Mouse (Mus musculus) thymus, postnatal 25 days (tissue): ENCODE measurements around the gene Snrnp27.

Experiments
- DNase-seq: peaks from one replicate; pipeline ENCODE4 v3.0.0; 2022

Snrnp27 gene

DNA sequence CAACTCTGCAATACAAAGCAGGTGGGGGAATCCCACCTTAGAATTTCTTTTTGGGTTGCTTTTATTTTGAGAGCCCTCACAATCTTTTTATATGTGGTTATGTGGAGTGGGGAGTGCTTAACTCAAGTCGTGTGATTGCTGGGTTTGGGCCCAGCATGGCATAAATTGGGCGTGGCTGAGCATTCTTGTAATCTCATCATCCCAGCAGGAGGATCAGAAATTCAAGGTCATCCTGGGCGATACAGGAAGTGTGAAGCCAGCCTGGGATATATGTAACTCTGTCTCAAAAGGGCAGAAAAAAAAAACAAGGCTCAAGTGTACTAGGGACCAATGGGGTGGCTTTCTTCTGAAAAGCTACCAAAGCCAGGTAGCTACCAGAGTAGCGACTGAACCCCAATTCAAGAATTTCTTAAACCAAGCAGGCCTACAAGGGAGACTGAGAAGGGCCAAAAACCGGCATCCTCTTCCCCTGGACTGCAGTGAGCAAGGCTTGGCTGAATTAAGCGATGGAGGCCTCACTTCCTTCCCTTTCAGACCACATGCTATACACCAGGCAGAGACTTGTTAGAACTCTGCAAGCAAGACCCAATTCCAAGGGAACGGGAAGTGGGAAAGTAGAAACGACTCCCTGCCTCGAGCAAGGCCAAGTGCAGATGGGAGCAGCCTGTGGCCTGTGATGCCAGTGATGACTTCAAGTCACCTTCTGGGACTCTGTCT lies 24.0 kb downstream of the Snrnp27 start:
- DNase-seq, result no peak

- DNase-seq, result no peak
Observed at GRCm38 (mm10) chr6:86658501-86658900, 25.8 kb downstream of the Snrnp27 start.

- no peak for DNase-seq
Observed at GRCm38 (mm10) chr6:86654270-86654916, 29.9 kb downstream of the Snrnp27 start.

DNA sequence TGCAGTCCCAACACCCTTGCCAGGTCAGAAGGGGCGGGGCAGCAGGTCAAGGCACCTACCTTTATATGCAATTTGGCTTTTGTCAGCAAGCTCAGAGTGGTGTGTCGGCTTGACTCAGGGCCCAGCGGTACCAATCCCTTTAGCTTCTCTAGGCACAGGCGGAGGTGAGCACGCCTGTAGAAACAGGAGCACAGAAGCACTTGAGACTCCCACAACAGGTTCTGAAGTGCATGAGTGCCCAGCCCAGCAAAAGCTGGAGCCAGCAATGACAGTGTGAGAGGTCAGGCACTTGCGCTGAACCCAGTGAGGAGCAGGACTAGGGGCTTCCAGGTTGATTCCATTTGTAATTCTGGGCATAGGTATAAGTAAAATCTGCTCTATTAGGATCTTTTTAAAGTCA lies 31.3 kb downstream of the Snrnp27 start:
- no peak for DNase-seq

- no peak for DNase-seq
Observed at GRCm38 (mm10) chr6:86646143-86646542, 38.2 kb downstream of the Snrnp27 start.

- DNase-seq, result no peak
Observed at GRCm38 (mm10) chr6:86645551-86645950, 38.8 kb downstream of the Snrnp27 start.

DNA sequence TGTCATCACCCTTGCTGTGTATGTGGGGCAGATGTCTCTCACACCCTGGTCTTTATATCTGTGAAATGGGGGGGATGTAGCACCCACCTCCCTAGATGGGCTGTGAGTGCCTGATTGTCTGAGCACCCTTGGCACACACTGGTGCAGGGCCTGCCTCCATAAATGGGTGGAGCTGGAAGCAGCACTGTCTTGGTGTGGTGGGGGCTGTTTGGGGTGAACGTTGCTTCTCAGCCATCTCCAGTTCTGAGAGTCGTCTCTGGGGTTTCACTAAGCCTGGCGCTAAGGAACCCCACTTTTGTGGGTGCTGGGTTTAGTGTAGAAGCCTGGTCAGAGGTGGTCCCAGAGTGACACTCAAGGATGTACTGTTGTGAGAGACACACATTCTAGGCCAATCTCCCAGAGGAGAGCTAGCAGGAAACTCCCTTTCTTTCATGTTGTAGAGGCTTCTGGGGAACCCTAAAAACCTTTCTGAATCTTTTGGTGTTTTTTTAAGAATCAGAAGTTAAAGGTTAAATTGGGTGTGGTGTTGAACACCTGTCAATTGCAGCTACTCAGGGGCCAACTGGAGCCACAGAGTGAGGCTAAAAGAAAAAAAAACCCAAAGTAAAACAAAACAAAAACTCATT lies 39.4 kb downstream of the Snrnp27 start:
- peak; percentile 25 for DNase-seq

DNA sequence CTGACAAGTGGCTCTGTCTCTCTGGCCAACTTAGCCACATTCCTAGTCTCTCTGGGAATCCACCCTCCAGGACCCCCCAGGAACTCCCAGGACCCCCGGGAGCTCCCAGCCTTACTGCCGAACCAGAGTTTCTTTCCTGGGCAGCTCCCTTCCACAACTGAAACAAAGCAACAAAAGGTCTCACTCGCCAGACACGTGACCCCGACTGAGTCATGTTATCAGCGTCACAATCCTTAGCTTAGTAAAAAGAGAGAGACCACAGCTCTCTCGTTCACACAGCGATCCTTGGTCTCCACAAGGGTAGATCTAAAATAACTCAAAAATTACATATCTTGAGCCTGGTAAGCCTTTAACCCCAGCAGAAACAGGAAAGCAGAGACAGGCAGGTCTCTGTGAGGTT lies 42.6 kb downstream of the Snrnp27 start:
- DNase-seq, result no peak

DNA sequence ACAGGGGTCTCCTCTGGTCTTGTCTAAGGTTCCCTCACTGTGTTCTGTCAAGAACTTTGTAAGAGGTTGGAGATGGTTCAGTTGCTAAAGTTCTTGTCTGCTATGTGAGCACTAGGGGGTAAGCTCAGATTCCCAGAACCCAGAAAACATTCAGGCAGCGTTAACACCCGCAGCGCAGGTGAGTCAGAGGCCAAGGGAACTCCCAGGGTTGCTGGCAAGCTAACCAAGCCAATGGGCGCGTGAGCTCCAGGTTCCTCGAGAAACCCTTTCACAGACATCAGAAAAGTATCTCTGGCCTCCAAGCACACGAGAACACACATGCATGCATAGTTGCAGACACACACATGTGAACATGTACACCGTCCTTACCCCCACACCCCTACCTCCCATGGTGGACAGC lies 43.5 kb downstream of the Snrnp27 start:
- no peak for DNase-seq

GRCm38 (mm10) chr6:86640161-86640560 lies 44.2 kb downstream of the Snrnp27 start:
- no peak for DNase-seq

DNA sequence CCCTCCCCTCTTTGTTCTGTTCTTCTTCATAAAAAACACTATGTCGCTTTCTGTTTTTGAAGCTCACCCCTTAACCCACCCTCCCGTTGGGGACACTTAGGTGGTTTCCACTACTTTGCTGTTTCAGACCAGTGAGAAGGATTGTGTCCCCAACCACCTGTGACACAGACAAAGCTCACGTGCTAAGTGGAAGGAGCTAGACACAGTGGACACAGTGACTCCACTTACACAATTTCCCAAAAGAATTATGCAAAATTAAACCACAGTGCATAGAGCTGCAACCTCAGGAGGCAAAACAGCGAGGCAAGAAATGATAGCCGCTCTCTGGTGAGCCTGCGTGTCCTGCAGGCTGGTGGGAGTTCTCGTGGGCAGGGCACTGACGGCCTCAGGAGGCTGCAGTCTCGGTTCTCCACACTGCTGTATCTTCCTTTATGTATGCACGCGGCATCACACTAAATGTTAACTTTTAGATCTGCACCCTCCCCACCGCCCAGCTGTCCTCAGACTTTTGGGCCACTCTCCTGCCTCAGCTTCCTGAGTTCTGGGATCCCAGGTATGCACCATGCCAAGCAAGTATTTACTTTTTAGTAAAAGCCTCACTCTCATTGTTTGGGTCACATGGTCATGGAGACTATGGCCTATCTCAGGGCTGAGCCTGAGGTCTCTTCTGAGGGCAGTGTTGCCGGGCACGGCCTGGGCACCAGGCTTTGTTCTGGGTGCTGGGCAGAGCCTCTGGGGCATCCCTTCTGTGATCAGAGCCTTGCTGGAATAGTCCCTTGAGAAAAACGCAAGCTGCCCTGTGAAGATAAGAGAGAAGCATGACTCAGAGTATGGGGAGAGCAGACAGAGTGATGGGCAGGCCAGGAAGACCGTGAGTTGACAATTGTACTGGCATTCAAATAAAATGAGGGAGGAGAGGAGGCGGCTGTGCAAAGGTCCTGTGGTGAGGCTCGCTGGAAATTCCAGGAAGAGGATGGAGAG lies 44.9 kb downstream of the Snrnp27 start:
- DNase-seq, result no peak

- DNase-seq, result no peak
Observed at GRCm38 (mm10) chr6:86638434-86638833, 45.9 kb downstream of the Snrnp27 start.

- no peak for DNase-seq
Observed at GRCm38 (mm10) chr6:86637860-86638259, 46.5 kb downstream of the Snrnp27 start.

DNA sequence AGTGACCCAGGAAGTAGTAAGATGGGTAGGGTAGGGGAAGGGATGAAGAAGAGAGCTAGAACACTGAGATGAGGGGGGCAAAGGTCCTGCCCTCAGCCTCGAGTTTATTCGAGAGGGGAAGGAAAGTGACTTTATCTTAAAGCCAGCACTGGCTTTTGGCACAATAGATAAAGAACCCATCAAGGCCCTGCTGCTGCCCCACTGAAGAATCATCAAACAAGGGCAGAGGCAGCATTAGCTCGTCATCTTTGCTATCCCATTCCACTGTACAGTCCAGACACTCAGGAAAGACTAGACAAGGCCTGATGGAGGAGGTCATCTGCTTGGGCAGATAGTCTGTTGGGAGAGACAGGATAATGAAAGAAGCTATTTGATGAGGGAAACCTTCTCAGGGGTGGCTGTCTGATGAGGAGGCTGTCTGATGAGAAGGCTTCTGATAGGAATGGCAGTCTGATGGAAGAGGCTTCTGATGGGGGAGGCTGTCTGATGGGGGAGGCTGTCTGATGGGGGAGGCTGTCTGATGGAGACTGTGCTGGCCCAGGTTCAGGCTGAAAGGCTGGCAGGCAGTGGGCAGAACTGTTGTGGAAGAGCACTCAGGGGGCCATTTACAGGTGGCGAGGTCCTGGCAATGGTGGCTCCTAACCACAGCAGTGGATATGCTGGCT lies 47.0 kb downstream of the Snrnp27 start:
- no peak for DNase-seq

GRCm38 (mm10) chr6:86636495-86636894 lies 47.8 kb downstream of the Snrnp27 start:
- no peak for DNase-seq

DNA sequence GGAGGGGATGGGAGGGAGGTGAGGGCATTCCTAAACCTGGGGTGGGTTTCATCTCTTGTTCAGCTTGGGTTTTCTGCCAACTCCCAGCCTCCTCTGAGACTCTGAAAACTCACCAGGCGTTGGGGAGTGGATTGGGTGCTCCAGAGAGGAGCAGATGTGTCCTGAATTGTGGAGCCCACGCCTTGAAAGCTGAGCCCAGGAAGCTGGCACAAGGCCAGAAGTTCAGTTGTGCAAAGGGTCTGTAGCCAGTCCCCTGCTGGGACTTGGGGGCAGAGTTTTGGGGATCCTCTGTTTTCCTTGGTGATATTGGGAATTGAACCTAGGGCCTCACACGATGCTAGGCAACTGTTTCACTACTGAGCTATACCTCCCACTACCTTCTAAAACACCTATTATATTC lies 54.2 kb downstream of the Snrnp27 start:
- no peak for DNase-seq

GRCm38 (mm10) chr6:86627946-86628345 lies 56.4 kb downstream of the Snrnp27 start, which contains the start of gene Asprv1:
Gene Asprv1 (plus strand): TSS chr6:86628164.
- peak; percentile 40 for DNase-seq
